Mouse (Mus musculus) neutrophil, adult 65 days (primary cell): Measurements from ENCODE around the gene Rbm8a. TPM values are rescaled to one million over a fixed set of nuclear protein-coding genes. Genes with fewer than 3 reads are reported as not detected.

ENCODE experiments used
- total RNA-seq: library from RNA; stranded (reverse); gene quantifications from 2 replicates; pipeline ENCODE4 v1.2.4, GENCODE M21; 2023

The Rbm8a gene
- total RNA-seq, result 52.4 and 66.7 TPM in 2 replicates

DNA sequence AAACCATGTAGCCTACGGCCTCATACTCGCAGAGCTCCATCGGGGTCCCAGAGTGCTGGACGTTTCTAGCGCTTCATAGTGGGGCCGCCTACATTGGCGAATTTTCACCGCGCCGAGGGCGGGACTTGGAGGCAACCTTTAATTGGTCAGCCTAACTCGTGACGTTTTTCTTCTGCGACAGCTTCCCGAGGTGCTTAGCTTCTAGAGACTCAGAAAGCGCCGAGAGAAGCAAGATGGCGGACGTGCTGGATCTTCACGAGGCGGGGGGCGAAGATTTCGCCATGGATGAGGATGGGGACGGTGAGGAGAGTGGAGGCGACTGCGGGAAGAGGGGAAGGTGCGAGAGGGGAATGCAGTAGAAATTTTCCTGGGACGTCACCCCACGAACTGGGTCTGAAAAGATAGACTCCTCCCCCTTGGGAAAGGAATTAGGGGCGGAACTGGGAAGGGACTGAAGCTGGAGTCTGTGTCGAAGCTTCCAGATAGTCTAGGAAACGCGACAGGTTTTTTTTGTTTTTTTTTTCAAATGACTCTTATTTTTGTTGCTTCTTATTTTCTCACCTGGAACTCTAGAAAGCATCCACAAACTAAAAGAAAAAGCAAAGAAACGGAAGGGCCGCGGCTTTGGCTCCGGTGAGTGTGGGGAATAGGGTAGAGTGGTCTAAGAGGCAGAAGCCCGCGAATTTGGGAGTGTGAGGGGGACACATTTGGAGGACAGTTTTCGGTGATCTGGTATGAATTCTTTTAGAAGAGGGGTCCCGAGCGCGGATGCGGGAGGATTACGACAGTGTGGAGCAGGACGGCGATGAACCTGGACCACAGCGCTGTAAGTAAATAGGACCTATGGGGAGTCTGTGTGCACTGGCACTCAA, at the start of gene Rbm8a:
Rbm8a (plus strand) TSS at position 205 of the 872 bp plus-strand sequence.

DNA sequence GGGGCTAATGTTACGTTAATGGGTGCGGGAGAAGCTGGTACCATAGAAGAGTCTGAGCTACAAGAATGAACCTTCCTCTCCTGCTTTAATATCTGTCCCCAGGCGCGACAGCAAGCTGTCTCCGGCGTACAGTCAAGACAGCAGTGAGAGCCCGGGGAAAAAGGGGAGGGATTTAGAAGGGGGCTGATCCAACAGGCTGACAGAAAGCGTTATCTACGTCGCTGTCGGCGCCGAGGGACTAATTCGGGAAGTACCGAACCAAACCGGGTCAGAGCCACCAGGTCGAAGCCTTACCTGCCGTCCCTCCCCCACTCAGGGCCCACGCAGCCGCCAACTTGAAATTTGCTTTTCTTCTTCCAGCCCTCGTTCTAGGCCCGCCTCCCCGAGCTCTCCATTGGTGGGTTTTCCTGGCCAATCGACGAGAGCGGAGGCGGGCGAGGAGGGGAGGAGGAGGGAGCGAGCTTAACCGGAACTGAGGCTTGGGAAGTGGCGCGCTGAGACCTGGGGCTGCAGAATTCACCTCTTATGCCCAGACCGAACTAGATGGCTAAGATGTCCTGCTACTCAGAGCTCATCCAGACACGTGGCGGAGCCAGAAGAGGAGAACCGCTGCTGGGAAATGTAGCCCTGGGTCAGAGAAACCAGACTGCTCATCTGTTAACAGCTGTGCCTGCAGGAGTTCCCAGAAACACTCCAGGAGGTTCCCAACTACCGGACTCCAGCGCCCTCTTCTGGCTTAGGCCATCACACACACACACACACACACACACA, 35.8 kb upstream of the Rbm8a start, which contains the start of gene Polr3gl:
Polr3gl (minus strand) TSS at position 392 of the 771 bp plus-strand sequence.

DNA sequence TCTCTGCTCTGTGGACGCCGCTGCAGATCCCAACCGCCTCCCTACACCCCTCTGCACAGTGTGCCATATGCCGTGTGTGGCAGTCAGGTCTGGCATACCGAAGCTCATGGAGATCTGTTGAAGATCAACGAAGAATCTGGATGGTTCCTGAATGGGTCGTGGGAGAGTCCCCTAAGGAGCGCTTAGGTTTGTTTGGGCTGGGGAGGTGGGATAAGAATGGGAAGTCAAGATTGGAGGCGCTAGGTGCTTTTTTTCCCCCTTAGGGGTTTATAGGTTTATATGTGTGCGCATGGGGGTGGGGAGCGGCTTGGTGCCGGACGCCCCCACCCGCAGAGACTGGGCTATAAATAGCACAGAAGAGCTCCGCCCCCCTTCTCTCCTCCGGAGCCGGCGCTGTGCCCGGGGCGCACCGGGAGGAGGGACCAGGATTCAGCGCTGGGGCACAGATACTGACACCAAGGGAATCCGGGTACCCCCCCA, 33.5 kb upstream of the Rbm8a start, which contains the start of gene Ankrd34a:
Ankrd34a (plus strand) TSS at position 409 of the 480 bp plus-strand sequence.

DNA sequence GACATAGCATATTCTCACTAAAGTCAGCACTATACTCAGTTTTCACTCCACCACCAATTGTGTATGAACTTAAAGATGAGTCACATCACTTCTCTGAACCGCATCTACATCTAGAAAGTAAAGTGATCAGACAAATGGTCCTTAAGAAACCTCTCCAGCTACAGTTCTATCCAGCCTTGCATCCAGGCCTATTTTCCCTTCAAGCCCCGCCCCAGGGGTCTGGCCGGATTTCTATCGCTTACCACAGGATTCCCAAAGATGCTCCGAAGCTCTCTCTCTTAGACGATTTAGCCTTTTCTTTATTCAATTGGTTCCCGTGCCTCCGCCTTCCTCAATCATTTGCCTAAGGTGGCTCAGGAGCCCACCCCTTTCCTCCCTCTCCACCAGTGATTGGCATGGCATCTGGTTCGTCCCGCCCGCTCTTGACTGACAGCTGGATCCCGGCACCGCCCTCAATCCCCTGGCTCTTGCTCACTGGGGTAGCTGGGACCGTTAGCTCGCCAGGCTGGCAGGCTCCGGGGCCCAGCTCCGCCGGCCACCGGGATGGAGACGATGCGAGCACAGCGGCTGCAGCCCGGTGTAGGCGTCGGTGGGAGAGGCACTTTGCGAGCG, 29.0 kb upstream of the Rbm8a start, which contains the start of gene Lix1l:
Lix1l (plus strand) TSS at position 511 of the 612 bp plus-strand sequence.

DNA sequence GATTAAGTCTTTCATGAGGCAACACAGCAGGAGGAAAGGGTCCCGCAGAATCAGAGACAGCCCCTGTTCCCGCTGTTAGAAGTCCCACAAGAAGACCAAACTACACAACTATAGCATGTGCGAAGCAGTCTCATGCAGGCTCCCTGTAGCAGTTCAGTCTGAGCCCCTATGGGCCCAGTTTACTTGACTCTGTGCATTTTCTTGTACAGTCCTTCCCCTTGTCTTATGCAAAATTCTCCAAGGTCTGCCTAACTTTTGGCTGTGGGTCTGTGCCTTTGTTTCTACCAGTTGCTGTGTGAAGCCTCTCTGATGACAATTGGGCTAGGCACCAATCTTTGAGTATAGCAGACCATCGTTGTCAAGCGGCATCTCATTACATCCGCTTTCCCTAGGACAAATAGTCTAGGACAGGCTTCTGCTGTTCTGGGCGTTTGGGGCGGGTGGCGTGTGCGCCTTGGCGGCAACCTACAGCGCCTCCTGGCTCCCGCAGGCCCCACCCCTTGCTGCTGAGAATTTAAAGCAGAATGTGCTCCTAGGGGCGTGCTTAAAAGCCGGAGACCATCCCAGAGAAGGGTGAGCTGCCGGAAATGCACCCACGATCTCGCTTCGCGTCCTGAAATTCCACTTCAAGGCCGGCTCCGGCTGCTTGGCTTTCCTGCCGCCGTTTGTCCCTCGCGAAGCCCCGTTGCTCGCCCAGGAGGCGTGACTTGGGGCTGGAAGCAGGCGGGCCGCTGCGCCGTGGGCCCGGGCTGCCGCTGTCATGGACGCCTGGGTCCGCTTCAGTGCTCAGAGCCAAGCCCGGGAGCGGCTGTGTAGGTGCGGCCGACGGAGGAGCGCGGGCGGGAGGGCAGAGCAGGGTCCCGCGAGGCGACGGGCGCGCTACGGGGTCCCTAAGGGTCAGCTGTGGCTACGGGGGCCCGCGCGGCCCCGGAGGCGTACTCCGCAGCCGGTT, 5.5 kb downstream of the Rbm8a start, which contains the start of the genes Pex11b and Gm42957:
Pex11b (plus strand) TSS at position 449 of the 952 bp plus-strand sequence.
Gm42957 (plus strand) TSS at position 547 of the 952 bp plus-strand sequence.

DNA sequence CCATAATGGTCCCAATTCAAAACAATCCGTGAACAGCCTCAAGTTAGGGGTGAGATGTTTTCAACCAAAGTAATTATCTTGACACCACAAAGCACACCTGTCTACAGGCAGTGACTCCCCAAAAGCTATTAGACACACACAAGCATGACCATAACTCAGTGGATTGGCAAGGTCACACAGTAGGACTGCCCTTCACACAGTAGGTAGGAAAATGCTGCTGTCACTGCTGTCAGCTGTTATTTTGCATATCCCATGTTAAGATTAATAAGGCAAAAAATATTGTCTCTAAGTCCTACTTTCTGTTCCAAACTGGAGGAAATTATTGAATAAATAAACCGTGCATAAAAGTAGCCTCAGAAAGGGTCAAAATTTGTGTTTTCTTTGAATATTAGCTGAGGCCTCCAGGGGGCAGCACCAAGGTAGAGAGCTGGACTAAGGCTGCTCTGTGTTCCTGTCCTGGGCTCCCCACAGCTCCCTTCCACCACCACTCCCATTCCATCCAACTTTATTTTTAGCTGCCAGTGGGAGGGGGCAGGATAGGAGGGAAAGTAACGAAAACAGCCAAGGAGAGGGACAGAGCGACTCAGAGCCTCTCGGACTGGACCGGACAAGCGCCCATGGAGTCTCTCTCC, 15.4 kb downstream of the Rbm8a start, which contains the start of gene Itga10:
Itga10 (plus strand) TSS at position 567 of the 632 bp plus-strand sequence.

DNA sequence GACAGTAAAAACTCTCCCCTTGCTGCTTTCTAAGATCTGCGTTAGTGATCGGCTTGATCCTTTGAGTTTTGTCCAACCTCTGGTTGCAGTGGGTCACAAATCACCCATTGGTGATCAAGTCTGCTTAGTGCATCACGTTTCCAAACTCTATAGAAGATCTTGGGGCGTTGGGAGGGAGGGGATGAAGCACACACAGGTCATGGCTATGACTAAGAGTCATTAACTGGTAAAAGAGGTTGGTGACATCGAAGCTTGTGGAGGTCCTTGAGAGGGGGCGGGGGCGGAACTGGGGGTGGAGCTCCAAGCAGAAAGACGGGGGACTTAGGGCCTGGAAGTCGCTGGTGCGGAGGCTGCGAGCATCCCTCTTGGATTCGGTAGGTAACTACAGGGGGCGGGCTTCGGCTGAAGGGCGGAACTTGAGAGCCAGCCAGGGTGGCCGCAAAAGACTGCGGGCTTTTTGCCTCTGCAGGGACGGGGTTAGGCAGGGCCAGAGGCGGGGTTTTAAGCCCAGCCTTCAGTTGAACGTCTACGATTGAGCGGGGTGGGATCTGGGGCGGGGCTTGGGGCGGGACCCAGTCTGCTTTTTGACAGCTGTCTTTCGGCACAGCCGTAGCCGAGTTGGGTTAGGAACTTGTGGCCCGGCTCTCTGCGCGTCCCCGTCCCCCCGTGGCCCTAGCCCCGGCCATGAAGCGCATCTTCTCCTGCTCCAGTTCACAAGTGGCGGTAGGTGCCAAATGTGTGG, 40.2 kb downstream of the Rbm8a start, which contains the start of gene Ankrd35:
Ankrd35 (plus strand) TSS at position 405 of the 742 bp plus-strand sequence.

Other genes with a start within 250 kb of the Rbm8a start
- gene BC107364, start 177.6 kb upstream of the Rbm8a start, total RNA-seq, result not detected in 2 replicates
- gene Hfe2, start 104.8 kb upstream of the Rbm8a start, total RNA-seq, result not detected in 2 replicates
- 874 and 982 TPM in 2 replicates for gene Txnip, start 72.0 kb upstream of the Rbm8a start, total RNA-seq
- 0.82 TPM in 1 of 2 replicates, not detected in the other for gene Gm16253, start 52.9 kb upstream of the Rbm8a start, total RNA-seq
- 13.5 and 16.6 TPM in 2 replicates for gene Polr3gl, start 35.8 kb upstream of the Rbm8a start, total RNA-seq
- gene Ankrd34a, start 33.3 kb upstream of the Rbm8a start, total RNA-seq, result not detected in 2 replicates
- gene Lix1l, start 28.8 kb upstream of the Rbm8a start, total RNA-seq, result 0.41 and 0.68 TPM in 2 replicates
- gene Pex11b, start 5.4 kb downstream of the Rbm8a start, total RNA-seq, result 9.8 and 10.4 TPM in 2 replicates
- gene Gm42957, start 5.5 kb downstream of the Rbm8a start, total RNA-seq, result not detected in 2 replicates
- 0.47 and 0.84 TPM in 2 replicates for gene Itga10, start 15.7 kb downstream of the Rbm8a start, total RNA-seq
- gene Ankrd35, start 40.2 kb downstream of the Rbm8a start, total RNA-seq, result not detected in 2 replicates
- 35.0 and 35.4 TPM in 2 replicates for gene Pias3, start 66.5 kb downstream of the Rbm8a start, total RNA-seq
- gene Nudt17, start 78.6 kb downstream of the Rbm8a start, total RNA-seq, result 0.88 and 1.3 TPM in 2 replicates
- 33.7 and 44.1 TPM in 2 replicates for gene Polr3c, start 97.7 kb downstream of the Rbm8a start, total RNA-seq
- gene Rnf115, start 97.7 kb downstream of the Rbm8a start, total RNA-seq, result 62.1 and 69.5 TPM in 2 replicates
- gene Pdzk1, start 199.4 kb downstream of the Rbm8a start, total RNA-seq, result not detected in 2 replicates
- not detected in 2 replicates for gene Cd160, start 199.4 kb downstream of the Rbm8a start, total RNA-seq